Mouse (Mus musculus): ENCODE results near the gene Armc10. TPM values are rescaled to one million over a fixed set of nuclear protein-coding genes. Genes with fewer than 3 reads are reported as not detected.
"Not testable (repeated sequence)": the region's sequence is repeated elsewhere in the genome, so short reads cannot be mapped to it uniquely, and the experiment has no call there.

Armc10 gene
- polyA plus RNA-seq, 1 experiment from 2014 or later, result 52.4 TPM

GRCm38 (mm10) chr5:21678363-21678762 lies 32.8 kb downstream of the Armc10 start:
- WGBS, result 94% methylated on average over 9 of the region's 9 CpGs

GRCm38 (mm10) chr5:21680029-21680428 lies 34.4 kb downstream of the Armc10 start:
- peaks cover 11% of the 10 kb centered on the region; the same call in 1 of the 2 replicates for H3K9me3 ChIP-seq (ENCODE audit: low read length)
- H3K27me3 ChIP-seq (ENCODE audit: insufficient read depth, low read length), result no peaks in the 10 kb centered on the region
- H3K27ac ChIP-seq (ENCODE audit: low read length), result 0 out of 2 replicates have a peak overlapping the region, but pooled peaks have one; percentile 19
- H3K36me3 ChIP-seq (ENCODE audit: insufficient read depth, low read length), result peaks cover 15% of the 10 kb centered on the region
- peaks cover 19% of the 10 kb centered on the region; the same call in 1 of the 2 replicates for H3K4me1 ChIP-seq (ENCODE audit: insufficient read depth, low read length)
- ATAC-seq (ENCODE audit: low FRiP score, low TSS enrichment), result no peak
- H3K4me3 ChIP-seq (ENCODE audit: low read length), result no peak overlapping the region
- no peak overlapping the region for H3K9ac ChIP-seq (replicated peaks; ENCODE audit: low read length)
- 56% methylated on average over 4 of the region's 4 CpGs for WGBS
- H3K4me2 ChIP-seq (replicated peaks; ENCODE audit: low read depth, low read length), result no peak overlapping the region

More at GRCm38 (mm10) chr5:21678363-21678762, 32.8 kb downstream of the Armc10 start:
- H3K9me3 ChIP-seq (ENCODE audit: low read length), result no peaks in the 10 kb centered on the region
- no peaks in the 10 kb centered on the region for H3K27me3 ChIP-seq (ENCODE audit: insufficient read depth, low read length)
- H3K4me2 ChIP-seq (replicated peaks; ENCODE audit: low read depth, low read length), result no peak overlapping the region
- H3K4me1 ChIP-seq (ENCODE audit: insufficient read depth, low read length), result peaks cover 27% of the 10 kb centered on the region; the same call in 1 of the 2 replicates
- ATAC-seq (ENCODE audit: low FRiP score, low TSS enrichment), result no peak
- no peak overlapping the region for H3K4me3 ChIP-seq (ENCODE audit: low read length)
- H3K36me3 ChIP-seq (ENCODE audit: insufficient read depth, low read length), result peaks cover 16% of the 10 kb centered on the region
- no peak overlapping the region for H3K9ac ChIP-seq (replicated peaks; ENCODE audit: low read length)
- no peak overlapping the region for H3K27ac ChIP-seq (ENCODE audit: low read length)

GRCm38 (mm10) chr5:21680940-21681339 lies 35.3 kb downstream of the Armc10 start:
- Histone ChIP-seq H3K9ac (replicated peaks; ENCODE audit: low read length) (no peak overlapping the region), H3K4me3 (ENCODE audit: low read length) (no peak overlapping the region), H3K4me1 (ENCODE audit: insufficient read depth, low read length) (peaks cover 15% of the 10 kb centered on the region; the same call in 1 of the 2 replicates), H3K4me2 (replicated peaks; ENCODE audit: low read depth, low read length) (no peak overlapping the region), H3K36me3 (ENCODE audit: insufficient read depth, low read length) (peaks cover 7% of the 10 kb centered on the region), H3K9me3 (ENCODE audit: low read length) (peaks cover 13% of the 10 kb centered on the region; the same call in 1 of the 2 replicates), H3K27me3 (ENCODE audit: insufficient read depth, low read length) (no peaks in the 10 kb centered on the region), H3K27ac (ENCODE audit: low read length) (peak overlapping the region; percentile 30; the same call in 1 of the 2 replicates)
- no peak for ATAC-seq (ENCODE audit: low FRiP score, low TSS enrichment)
- 78% methylated on average over 5 of the region's 5 CpGs for WGBS

GRCm38 (mm10) chr5:21683811-21684210 lies 38.2 kb downstream of the Armc10 start:
- Histone ChIP-seq H3K36me3 (ENCODE audit: insufficient read depth, low read length) (peaks cover 5% of the 10 kb centered on the region), H3K9ac (replicated peaks; ENCODE audit: low read length) (no peak overlapping the region), H3K4me3 (ENCODE audit: low read length) (no peak overlapping the region), H3K4me1 (ENCODE audit: insufficient read depth, low read length) (peaks cover 15% of the 10 kb centered on the region; the same call in 1 of the 2 replicates), H3K9me3 (ENCODE audit: low read length) (peaks cover 13% of the 10 kb centered on the region; the same call in 1 of the 2 replicates), H3K27me3 (ENCODE audit: insufficient read depth, low read length) (no peaks in the 10 kb centered on the region), H3K27ac (ENCODE audit: low read length) (no peak overlapping the region), H3K4me2 (replicated peaks; ENCODE audit: low read depth, low read length) (no peak overlapping the region)
- no peak for ATAC-seq (ENCODE audit: low FRiP score, low TSS enrichment)
- 88% methylated on average over 9 of the region's 9 CpGs for WGBS

GRCm38 (mm10) chr5:21685001-21685400 lies 39.4 kb downstream of the Armc10 start:
- no peaks in the 10 kb centered on the region for H3K27me3 ChIP-seq (ENCODE audit: insufficient read depth, low read length)
- H3K9me3 ChIP-seq (ENCODE audit: low read length), result peaks cover 16% of the 10 kb centered on the region; the same call in 1 of the 2 replicates
- H3K4me3 ChIP-seq (ENCODE audit: low read length), result no peak overlapping the region
- H3K4me2 ChIP-seq (replicated peaks; ENCODE audit: low read depth, low read length), result no peak overlapping the region
- H3K9ac ChIP-seq (replicated peaks; ENCODE audit: low read length), result no peak overlapping the region
- peaks cover 5% of the 10 kb centered on the region for H3K36me3 ChIP-seq (ENCODE audit: insufficient read depth, low read length)
- no peak overlapping the region for H3K27ac ChIP-seq (ENCODE audit: low read length)
- WGBS, result 84% methylated on average over 10 of the region's 10 CpGs
- ATAC-seq (ENCODE audit: low FRiP score, low TSS enrichment), result no peak
- peaks cover 10% of the 10 kb centered on the region; the same call in 1 of the 2 replicates for H3K4me1 ChIP-seq (ENCODE audit: insufficient read depth, low read length)

GRCm38 (mm10) chr5:21687042-21687441 lies 41.4 kb downstream of the Armc10 start:
- no peaks in the 10 kb centered on the region for H3K4me1 ChIP-seq (ENCODE audit: insufficient read depth, low read length)

GRCm38 (mm10) chr5:21692230-21692629 lies 46.6 kb downstream of the Armc10 start:
- no peak overlapping the region for H3K9ac ChIP-seq (replicated peaks; ENCODE audit: low read length)
- H3K36me3 ChIP-seq (ENCODE audit: insufficient read depth, low read length), result no peaks in the 10 kb centered on the region; the same call in 1 of the 2 replicates
- no peak for ATAC-seq (ENCODE audit: low FRiP score, low TSS enrichment)
- H3K9me3 ChIP-seq (ENCODE audit: low read length), result 0 out of 2 replicates have a peak, but pooled peaks cover 2% of the 10 kb centered on the region
- H3K4me1 ChIP-seq (ENCODE audit: insufficient read depth, low read length), result peaks cover 12% of the 10 kb centered on the region; the same call in 1 of the 2 replicates
- 84% methylated on average over 5 of the region's 5 CpGs for WGBS
- H3K4me3 ChIP-seq (ENCODE audit: low read length), result no peak overlapping the region
- H3K27ac ChIP-seq (ENCODE audit: low read length), result no peak overlapping the region
- no peaks in the 10 kb centered on the region for H3K27me3 ChIP-seq (ENCODE audit: insufficient read depth, low read length)
- no peak overlapping the region for H3K4me2 ChIP-seq (replicated peaks; ENCODE audit: low read depth, low read length)

More at GRCm38 (mm10) chr5:21687042-21687441, 41.4 kb downstream of the Armc10 start:
- Histone ChIP-seq H3K4me3 (ENCODE audit: low read length) (no peak overlapping the region), H3K9me3 (ENCODE audit: low read length) (peaks cover 16% of the 10 kb centered on the region; the same call in 1 of the 2 replicates), H3K9ac (replicated peaks; ENCODE audit: low read length) (no peak overlapping the region), H3K4me2 (replicated peaks; ENCODE audit: low read depth, low read length) (no peak overlapping the region), H3K27ac (ENCODE audit: low read length) (no peak overlapping the region), H3K36me3 (ENCODE audit: insufficient read depth, low read length) (peaks cover 5% of the 10 kb centered on the region), H3K27me3 (ENCODE audit: insufficient read depth, low read length) (no peaks in the 10 kb centered on the region)
- WGBS, result 78% methylated on average over 4 of the region's 4 CpGs
- ATAC-seq (ENCODE audit: low FRiP score, low TSS enrichment), result no peak

GRCm38 (mm10) chr5:21693372-21693870 lies 47.8 kb downstream of the Armc10 start:
- Histone ChIP-seq H3K4me2 (replicated peaks; ENCODE audit: low read depth, low read length) (no peak overlapping the region), H3K9ac (replicated peaks; ENCODE audit: low read length) (no peak overlapping the region), H3K27me3 (ENCODE audit: insufficient read depth, low read length) (no peaks in the 10 kb centered on the region), H3K9me3 (ENCODE audit: low read length) (0 out of 2 replicates have a peak, but pooled peaks cover 2% of the 10 kb centered on the region), H3K4me3 (ENCODE audit: low read length) (no peak overlapping the region), H3K4me1 (ENCODE audit: insufficient read depth, low read length) (peaks cover 12% of the 10 kb centered on the region; the same call in 1 of the 2 replicates), H3K27ac (ENCODE audit: low read length) (no peak overlapping the region), H3K36me3 (ENCODE audit: insufficient read depth, low read length) (no peaks in the 10 kb centered on the region; the same call in 1 of the 2 replicates)
- ATAC-seq (ENCODE audit: low FRiP score, low TSS enrichment), result peak; percentile 51; the same call in 1 of the 2 replicates
- 43% methylated on average over 3 of the region's 3 CpGs for WGBS

- Histone ChIP-seq H3K4me1 (ENCODE audit: insufficient read depth, low read length) (peaks cover 12% of the 10 kb centered on the region; the same call in 1 of the 2 replicates), H3K4me3 (ENCODE audit: low read length) (no peak overlapping the region), H3K27me3 (ENCODE audit: insufficient read depth, low read length) (no peaks in the 10 kb centered on the region), H3K36me3 (ENCODE audit: insufficient read depth, low read length) (no peaks in the 10 kb centered on the region), H3K4me2 (replicated peaks; ENCODE audit: low read depth, low read length) (no peak overlapping the region), H3K27ac (ENCODE audit: low read length) (no peak overlapping the region), H3K9me3 (ENCODE audit: low read length) (no peaks in the 10 kb centered on the region), H3K9ac (replicated peaks; ENCODE audit: low read length) (no peak overlapping the region)
- no peak for ATAC-seq (ENCODE audit: low FRiP score, low TSS enrichment)
- 89% methylated on average over 3 of the region's 3 CpGs for WGBS
These were observed 49.4 kb downstream of the Armc10 start for GRCm38 (mm10) chr5:21694854-21695490.

- not testable (repeated sequence) for H3K27ac ChIP-seq (ENCODE audit: low read length); H3K4me3 ChIP-seq (ENCODE audit: low read length); ATAC-seq (ENCODE audit: low FRiP score, low TSS enrichment); H3K36me3 ChIP-seq (ENCODE audit: insufficient read depth, low read length); H3K4me1 ChIP-seq (ENCODE audit: insufficient read depth, low read length); H3K27me3 ChIP-seq (ENCODE audit: insufficient read depth, low read length); H3K9ac ChIP-seq (replicated peaks; ENCODE audit: low read length); H3K9me3 ChIP-seq (ENCODE audit: low read length)
- peak overlapping the region; percentile 27; the same call in 1 of the 2 replicates for H3K4me2 ChIP-seq (replicated peaks; ENCODE audit: low read depth, low read length)
- 77% methylated on average over 3 of the region's 3 CpGs for WGBS
These were observed 53.9 kb downstream of the Armc10 start for GRCm38 (mm10) chr5:21699555-21699954.
